Mouse (Mus musculus) cerebellum, adult 18-20 months (tissue): ENCODE measurements around the gene Mpig6b.

ENCODE experiments used
- DNase-seq, 2 experiments: peaks; one replicate each; pipeline ENCODE4 v3.0.0; 2021

Gene Mpig6b

GRCm38 (mm10) chr17:35066084-35066483, at the start of gene Mpig6b:
Mpig6b (minus strand) TSS chr17:35066184.
- no peak for DNase-seq

GRCm38 (mm10) chr17:35115046-35116019, 49.3 kb upstream of the Mpig6b start, which contains the start of gene Ly6g5b:
Ly6g5b (minus strand) TSS chr17:35115428.
- peak in 1 of 2 experiments; percentile 27 for DNase-seq

GRCm38 (mm10) chr17:35111774-35112173, 45.8 kb upstream of the Mpig6b start:
- DNase-seq: no peak

GRCm38 (mm10) chr17:35108097-35108496, 42.1 kb upstream of the Mpig6b start, which contains the start of gene Ly6g5c:
Ly6g5c (plus strand) TSS chr17:35108279.
- DNase-seq: peak; percentile 46 to 69

- no peak for DNase-seq
These were observed 40.5 kb upstream of the Mpig6b start for GRCm38 (mm10) chr17:35106522-35106921.

- peak; percentile 76 to 77 for DNase-seq
These were observed 39.9 kb upstream of the Mpig6b start for GRCm38 (mm10) chr17:35105740-35106389.

GRCm38 (mm10) chr17:35104754-35105153, 38.8 kb upstream of the Mpig6b start:
- no peak for DNase-seq

- DNase-seq: no peak
These were observed 38.1 kb upstream of the Mpig6b start for GRCm38 (mm10) chr17:35104079-35104478.

GRCm38 (mm10) chr17:35103221-35103690, 37.3 kb upstream of the Mpig6b start:
- DNase-seq: peak in 1 of 2 experiments; percentile 37

- peak in 1 of 2 experiments; percentile 47 for DNase-seq
These were observed 36.3 kb upstream of the Mpig6b start for GRCm38 (mm10) chr17:35102299-35102698.

- DNase-seq: peak in 1 of 2 experiments; percentile 37
These were observed 35.2 kb upstream of the Mpig6b start for GRCm38 (mm10) chr17:35101161-35101560.

GRCm38 (mm10) chr17:35100196-35100765, 34.3 kb upstream of the Mpig6b start:
- DNase-seq: peak in 1 of 2 experiments; percentile 22

GRCm38 (mm10) chr17:35097164-35097655, 31.2 kb upstream of the Mpig6b start:
- peak; percentile 74 to 75 for DNase-seq

GRCm38 (mm10) chr17:35096597-35096996, 30.6 kb upstream of the Mpig6b start:
- peak in 1 of 2 experiments; percentile 58 for DNase-seq

- DNase-seq: no peak
These were observed 28.7 kb upstream of the Mpig6b start for GRCm38 (mm10) chr17:35094475-35095365.

- DNase-seq: no peak
These were observed 26.6 kb upstream of the Mpig6b start for GRCm38 (mm10) chr17:35092403-35093198.

GRCm38 (mm10) chr17:35090166-35090932, 24.4 kb upstream of the Mpig6b start:
- peak; percentile 83 to 92 for DNase-seq

- DNase-seq: peak; percentile 97
These were observed 23.1 kb upstream of the Mpig6b start, which contains the start of gene Abhd16a for GRCm38 (mm10) chr17:35088825-35089644. Abhd16a (plus strand) TSS chr17:35089263.

- no peak for DNase-seq
These were observed 22.2 kb upstream of the Mpig6b start for GRCm38 (mm10) chr17:35088151-35088550.
